8 mouse cellular contexts compared by ENCODE assay signal in the genomic region with DNA sequence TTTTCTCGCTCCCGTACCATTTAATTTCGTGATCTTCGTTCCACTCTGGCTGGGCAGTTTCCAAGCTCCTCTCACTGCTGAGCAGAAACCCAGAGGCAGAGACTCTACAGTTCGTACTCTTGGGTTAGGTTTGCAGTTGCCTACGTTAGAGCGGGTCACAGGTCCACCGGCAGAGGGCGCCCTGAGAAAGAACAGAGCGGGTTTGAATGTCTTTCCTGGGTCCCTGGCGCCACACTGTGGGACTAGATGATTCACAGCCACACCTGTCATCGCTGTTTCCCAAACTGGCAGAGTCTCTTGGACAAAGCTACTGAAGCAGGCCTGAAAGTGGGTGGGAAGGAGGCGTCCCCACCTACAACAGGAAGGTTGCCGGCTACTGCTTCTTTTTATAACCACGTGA.
A peak's percentile ranks its signal among the peaks of the same experiment; 100 is the strongest.
DNase-seq lines count a peak whose midpoint lies in the region; ATAC-seq lines count a peak whose summit lies in the region.

No protein-coding gene starts in this region.

- peak; percentile 74 for ATAC-seq in forebrain, embryonic 14.5 days
- ATAC-seq in hematopoietic stem cell, adult 5-6 weeks (replicated peaks in 1 of 2; ENCODE audit: insufficient read depth in 1 of 2, low FRiP score in 2 of 2, low TSS enrichment in 1 of 2, low read depth in 1 of 2, poor library complexity in 2 of 2, severe bottlenecking in 2 of 2) = peak; percentile 71 to 76; a peak in 3 of 4 replicates

- peak overlapping the region; percentile 1; the same call in 1 of the 2 replicates for H3K4me3 ChIP-seq in forebrain, embryonic 14.5 days (ENCODE audit: low read depth, low read length)

- H3K9me3 ChIP-seq in forebrain, embryonic 14.5 days (replicated peaks; ENCODE audit: control insufficient read depth, low read length) = no peaks in the 10 kb centered on the region

- no peaks in the 10 kb centered on the region for H3K36me3 ChIP-seq in forebrain, embryonic 14.5 days (ENCODE audit: control insufficient read depth, insufficient read depth, low read length)

- no peaks in the 10 kb centered on the region for H3K27me3 ChIP-seq in forebrain, embryonic 14.5 days (replicated peaks; ENCODE audit: control insufficient read depth, insufficient read depth, low read length)

- H3K27ac ChIP-seq in forebrain, embryonic 14.5 days (ENCODE audit: low read depth, low read length) = peak overlapping the region; percentile 93

- peaks cover 70% of the 10 kb centered on the region for H3K4me1 ChIP-seq in forebrain, embryonic 14.5 days (ENCODE audit: control insufficient read depth, insufficient read depth, low read length)

- H3K4me2 ChIP-seq in forebrain, embryonic 14.5 days (ENCODE audit: low read length) = peak overlapping the region; percentile 36

- 0% methylated on average over 15 of the region's 15 CpGs for WGBS in forebrain, embryonic 14.5 days

- peak overlapping the region; percentile 33 for H3K9ac ChIP-seq in forebrain, embryonic 14.5 days (ENCODE audit: low read length)

- peak; percentile 94 for DNase-seq in ES-CJ7 (ENCODE audit: low read depth, low spot score)
- peak; percentile 58 for DNase-seq in c-Kit-positive CD71-negative TER-119-negative erythroid progenitor cells, embryonic 14.5 days (ENCODE audit: low read depth)
- peak; percentile 95 for DNase-seq in forebrain, embryonic 14.5 days (ENCODE audit: low spot score)
- peak; percentile 93 for DNase-seq in layer of hippocampus, adult 9-11 months
- DNase-seq in lung, postnatal 25 days (ENCODE audit: low spot score) = peak; percentile 53
- DNase-seq in right cerebral cortex, adult 2 months (ENCODE audit: low spot score in 2 of 2) = peak; percentile 97 to 99
- DNase-seq in urinary bladder, postnatal 14 days (ENCODE audit: low spot score) = peak; percentile 81

Comparison
In these comparisons a context has a peak if more than half of its experiments do, and no peak if none do; other contexts are left out.
1. Peak in every context shown above with its lines: DNase-seq, ATAC-seq, H3K4me3 ChIP-seq and H3K27ac ChIP-seq.